Mouse (Mus musculus) forebrain, embryonic 13.5 days (tissue): ENCODE data around the gene Bclaf1. TPM values are rescaled to one million over a fixed set of nuclear protein-coding genes. Genes with fewer than 3 reads are reported as not detected.
A peak's percentile ranks its signal among the peaks of the same experiment; 100 is the strongest.

ENCODE experiments used
- ATAC-seq: fragments of 200-750 bp; cut with Nextera tagmentation; 2 replicates; pipeline ENCODE4 v1.8.0; 2017
- H3K27ac ChIP-seq: fragments of 300-500 bp; sonication (generic); 2 replicates; pipeline ENCODE4 v1.5.1; 2015; ENCODE audit warnings: inconsistent platforms, mild to moderate bottlenecking, moderate library complexity
- H3K27me3 ChIP-seq: fragments of 300-500 bp; sonication (generic); 2 replicates; pipeline ENCODE4 v1.6.1; 2015; ENCODE audit warnings: mild to moderate bottlenecking, inconsistent platforms
- H3K36me3 ChIP-seq: fragments of 300-500 bp; sonication (generic); 2 replicates; pipeline ENCODE4 v1.6.1; 2015; ENCODE audit warnings: mild to moderate bottlenecking, inconsistent platforms; ENCODE audit not compliant: poor library complexity, severe bottlenecking
- H3K4me1 ChIP-seq: fragments of 300-500 bp; sonication (generic); 2 replicates; pipeline ENCODE4 v1.6.1; 2015; ENCODE audit warnings: inconsistent platforms
- H3K4me2 ChIP-seq: fragments of 300-500 bp; sonication (generic); 2 replicates; pipeline ENCODE4 v1.6.1; 2015; ENCODE audit warnings: inconsistent platforms, mild to moderate bottlenecking, moderate library complexity
- H3K4me3 ChIP-seq: fragments of 300-500 bp; sonication (generic); 2 replicates; pipeline ENCODE4 v1.5.1; 2015; ENCODE audit warnings: mild to moderate bottlenecking, inconsistent platforms
- H3K9ac ChIP-seq: fragments of 300-500 bp; sonication (generic); 2 replicates; pipeline ENCODE4 v1.6.1; 2015; ENCODE audit warnings: mild to moderate bottlenecking, inconsistent platforms
- H3K9me3 ChIP-seq: fragments of 300-500 bp; sonication (generic); replicated peaks from 2 replicates; pipeline ENCODE4 v1.6.1; 2016; ENCODE audit warnings: inconsistent platforms
- WGBS: fragments of 180-500 bp; shearing (Covaris S2); methylation state at CpG from one replicate; pipeline ENCODE4 v1.1.7; 2015; 5-methylcytosine and 5-hydroxymethylcytosine counted together
- microRNA-seq: library from miRNA; unstranded; fragments of <30 nt; microRNA quantifications from one replicate; pipeline ENCODE4, GENCODE M21; 2016
- polyA plus RNA-seq: library from polyadenylated mRNA; unstranded; fragments of >200 nt; fragmentation: Nextera tagmentation; extraction: Ambion mirVana; gene quantifications from 2 replicates; pipeline ENCODE4 v1.2.1, GENCODE M21; 2015

Gene Bclaf1
- polyA plus RNA-seq, 1 experiment from 2014 or later, result 152 TPM

GRCm38 (mm10) chr10:20381352-20381751, 69.1 kb downstream of the Bclaf1 start:
- Histone ChIP-seq H3K9ac (no peak overlapping the region), H3K27ac (no peak overlapping the region), H3K27me3 (no peaks in the 10 kb centered on the region), H3K4me3 (no peak overlapping the region), H3K36me3 (no peaks in the 10 kb centered on the region), H3K9me3 (no peaks in the 10 kb centered on the region), H3K4me1 (peaks cover 15% of the 10 kb centered on the region), H3K4me2 (no peak overlapping the region)
- 79% methylated on average over 3 of the region's 3 CpGs for WGBS
- no peak for ATAC-seq

DNA sequence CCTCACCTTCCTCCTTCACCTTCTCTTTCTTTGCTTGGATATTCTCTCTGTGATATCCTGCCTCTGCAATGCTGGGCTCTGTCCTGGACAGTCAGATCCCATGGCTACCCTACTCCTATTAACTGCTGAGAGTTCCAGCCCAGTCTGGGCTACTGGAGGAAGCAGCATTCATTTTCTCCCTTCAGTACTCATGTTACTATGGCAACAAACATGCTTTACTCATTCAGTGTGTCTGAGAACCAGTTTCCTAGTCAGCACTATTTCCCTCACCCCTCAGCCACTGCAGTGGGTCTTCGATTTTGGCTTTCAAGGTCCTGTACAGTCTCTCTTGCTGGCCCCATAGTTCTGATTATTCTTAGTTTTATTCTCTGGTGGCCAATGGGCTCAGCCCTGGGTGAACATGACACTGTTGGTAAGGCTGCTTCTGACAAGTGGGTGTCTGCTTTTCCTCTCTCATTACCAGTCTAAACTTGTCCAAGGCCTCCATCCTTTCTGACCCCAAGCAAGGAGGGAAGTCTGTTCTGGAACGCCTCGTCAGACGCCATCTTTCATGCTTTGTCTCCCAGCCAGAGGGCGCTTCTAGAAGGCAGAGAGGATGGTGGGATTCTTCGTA, 70.6 kb downstream of the Bclaf1 start:
- no peak overlapping the region for H3K4me3 ChIP-seq
- ATAC-seq, result peak; percentile 74
- H3K36me3 ChIP-seq, result no peaks in the 10 kb centered on the region
- H3K9ac ChIP-seq, result no peak overlapping the region
- no peaks in the 10 kb centered on the region for H3K9me3 ChIP-seq
- WGBS, result 78% methylated on average over 6 of the region's 6 CpGs
- H3K27me3 ChIP-seq, result no peaks in the 10 kb centered on the region
- no peak overlapping the region for H3K27ac ChIP-seq
- no peak overlapping the region for H3K4me2 ChIP-seq
- H3K4me1 ChIP-seq, result peaks cover 15% of the 10 kb centered on the region

DNA sequence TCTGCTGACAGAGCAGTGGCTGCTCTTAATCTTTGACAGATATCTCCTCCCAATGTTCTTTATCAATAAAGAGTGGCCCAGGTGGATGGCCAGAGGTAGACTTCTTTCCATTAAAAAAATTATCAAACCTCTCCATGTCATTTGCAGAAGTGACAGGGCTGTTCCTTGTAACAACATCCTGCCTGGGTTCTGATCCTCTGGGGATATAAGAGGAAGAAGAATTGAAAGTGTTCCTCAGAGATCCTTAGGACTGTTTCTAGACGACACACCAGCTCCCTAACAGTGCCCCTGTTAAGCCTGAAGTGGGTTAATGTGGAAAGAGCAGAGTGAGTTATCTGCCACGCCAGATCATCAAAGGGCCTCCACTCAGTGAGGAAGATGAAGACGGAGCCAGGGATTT, 78.3 kb downstream of the Bclaf1 start:
- H3K9me3 ChIP-seq, result no peaks in the 10 kb centered on the region
- ATAC-seq, result no peak
- H3K4me1 ChIP-seq, result no peaks in the 10 kb centered on the region
- H3K27me3 ChIP-seq, result no peaks in the 10 kb centered on the region
- H3K4me3 ChIP-seq, result no peak overlapping the region
- H3K9ac ChIP-seq, result no peak overlapping the region
- no peaks in the 10 kb centered on the region for H3K36me3 ChIP-seq
- H3K27ac ChIP-seq, result no peak overlapping the region
- H3K4me2 ChIP-seq, result no peak overlapping the region
- 76% methylated on average over 3 of the region's 3 CpGs for WGBS

Small RNA genes within 50 kb of the gene (microRNA-seq; reads per million reads assigned to microRNA genes)
- gene Mir6413, result not detected

Other genes starting within 250 kb of the Bclaf1 start
- 4.1 and 4.4 TPM in 2 replicates for gene Map7, start 164.0 kb upstream of the Bclaf1 start, polyA plus RNA-seq
- 2.6 and 3.0 TPM in 2 replicates for gene Mtfr2, start 35.3 kb downstream of the Bclaf1 start, polyA plus RNA-seq